In the genomic region with DNA sequence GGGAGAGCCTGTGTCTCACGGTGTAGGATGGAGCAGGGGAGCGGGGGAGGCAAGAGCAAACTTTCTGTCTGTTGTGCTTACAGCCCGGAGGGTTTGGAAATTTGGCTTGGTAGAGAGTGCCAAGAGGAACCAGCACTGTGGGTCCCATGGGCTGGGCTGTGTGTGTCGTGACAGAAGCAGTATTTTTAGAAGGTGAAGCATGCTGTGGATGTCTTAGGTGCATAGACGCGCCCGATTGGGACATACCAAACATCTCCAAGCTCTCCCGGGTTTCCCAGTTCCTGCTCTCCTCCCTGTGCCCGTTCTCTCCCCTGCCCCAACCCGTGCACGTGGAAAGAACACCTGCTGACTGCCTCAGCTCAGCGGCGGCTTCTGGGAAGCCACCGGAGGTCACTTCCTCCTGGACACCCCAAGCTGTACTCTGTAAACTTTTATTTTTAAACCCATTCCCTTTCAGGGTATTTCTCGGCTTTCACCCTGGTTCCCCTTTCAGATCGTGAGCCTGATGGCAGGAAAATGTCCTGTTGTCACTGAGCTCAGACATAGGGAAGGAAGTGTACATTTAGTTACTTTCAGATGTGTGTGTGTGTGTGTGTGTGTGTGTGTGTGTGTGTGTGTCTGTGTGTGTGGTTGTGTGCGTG, we compare ENCODE assay signal across 12 mouse cellular contexts. TPM values are rescaled to one million over a fixed set of nuclear protein-coding genes. Genes with fewer than 3 reads are reported as not detected.
DNase-seq lines count a peak whose midpoint lies in the region; ATAC-seq and TF ChIP-seq lines count a peak whose summit lies in the region.
"Had no signal": no experiment of that assay in that cellular context is flagged by ENCODE, and none has a peak within 500 bp of the region (broad histone marks: within the 10 kb centered on the region; RNA-seq: fewer than 3 reads in every experiment).

No protein-coding gene starts in this region.

- peak; percentile 41 for DNase-seq in A20 (ENCODE audit: low read depth, low spot score)
- no peak for DNase-seq in liver, postnatal 0 days
- DNase-seq in left cerebral cortex, postnatal 14 days (ENCODE audit: low spot score in 2 of 2), result no peak
- DNase-seq in adrenal gland, adult 18-20 months (ENCODE audit: low spot score in 2 of 2), result no peak
- no peak for DNase-seq in left cerebral cortex, postnatal 4 days
- DNase-seq: cerebellum, adult 9-11 months had no signal

- TF ChIP-seq EP300 in liver, postnatal 0 days (IDR thresholded peaks at IDR 0.05; ENCODE audit: low read depth), result peak; percentile 46; the same call in 1 of the 2 replicates

- H3K36me3 ChIP-seq in kidney, embryonic 15.5 days, result no peaks in the 10 kb centered on the region
- no peaks in the 10 kb centered on the region for H3K36me3 ChIP-seq in kidney, embryonic 14.5 days (ENCODE audit: control insufficient read depth, insufficient read depth, low read length)
- no peaks in the 10 kb centered on the region for H3K36me3 ChIP-seq in liver, postnatal 0 days (replicated peaks; ENCODE audit: insufficient read depth, low read length)
- H3K36me3 ChIP-seq: limb, embryonic 12.5 days; midbrain, embryonic 12.5 days had no signal

- H3K9ac ChIP-seq in kidney, embryonic 15.5 days, result no peak overlapping the region
- no peak overlapping the region for H3K9ac ChIP-seq in kidney, embryonic 14.5 days (ENCODE audit: low read depth, low read length)
- no peak overlapping the region for H3K9ac ChIP-seq in liver, postnatal 0 days (replicated peaks)
- H3K9ac ChIP-seq: limb, embryonic 12.5 days; midbrain, embryonic 12.5 days had no signal

- H3K27ac ChIP-seq in kidney, embryonic 15.5 days, result peak overlapping the region; percentile 15; the same call in 1 of the 2 replicates
- H3K27ac ChIP-seq in kidney, embryonic 14.5 days (ENCODE audit: low read depth, low read length), result no peak overlapping the region
- H3K27ac ChIP-seq in brown adipose tissue, adult 24 weeks (replicated peaks; ENCODE audit: low read depth, low read length), result peak overlapping the region; percentile 11
- H3K27ac ChIP-seq in liver, postnatal 0 days (ENCODE audit: low read depth), result peak overlapping the region; percentile 7
- H3K27ac ChIP-seq: limb, embryonic 12.5 days; midbrain, embryonic 12.5 days had no signal

- peak overlapping the region; percentile 3; the same call in 1 of the 2 replicates for H3K4me2 ChIP-seq in kidney, embryonic 15.5 days
- no peak overlapping the region for H3K4me2 ChIP-seq in kidney, embryonic 14.5 days (replicated peaks; ENCODE audit: low read depth, low read length)
- peak overlapping the region; percentile 6; the same call in 1 of the 2 replicates for H3K4me2 ChIP-seq in liver, postnatal 0 days (ENCODE audit: low read depth, low read length)
- H3K4me2 ChIP-seq: limb, embryonic 12.5 days; midbrain, embryonic 12.5 days had no signal

- H3K4me1 ChIP-seq in kidney, embryonic 15.5 days, result peaks cover 74% of the 10 kb centered on the region
- H3K4me1 ChIP-seq in kidney, embryonic 14.5 days (ENCODE audit: control insufficient read depth, insufficient read depth, low read length), result peaks cover 58% of the 10 kb centered on the region
- peaks cover 37% of the 10 kb centered on the region for H3K4me1 ChIP-seq in brown adipose tissue, adult 24 weeks (ENCODE audit: control insufficient read depth, insufficient read depth, insufficient read length, low read length)
- H3K4me1 ChIP-seq in liver, postnatal 0 days (ENCODE audit: insufficient read depth), result peaks cover 55% of the 10 kb centered on the region

- ATAC-seq in kidney, embryonic 15.5 days (replicated peaks; ENCODE audit: low FRiP score), result no peak
- ATAC-seq in kidney, embryonic 14.5 days (ENCODE audit: low FRiP score, low TSS enrichment), result no peak
- no peak for ATAC-seq in liver, postnatal 0 days

- TF ChIP-seq CTCF in liver, postnatal 0 days (IDR thresholded peaks at IDR 0.05; ENCODE audit: low read depth), result no peak

- 39% methylated on average over 17 of the region's 17 CpGs for WGBS in kidney, embryonic 15.5 days
- WGBS in kidney, embryonic 14.5 days, result 47% methylated on average over 17 of the region's 17 CpGs
- 24% methylated on average over 17 of the region's 17 CpGs for WGBS in liver, postnatal 0 days (ENCODE audit: insufficient replicate concordance)

- intact Hi-C loops in left cerebral cortex, postnatal 14 days (cut with DNase I), result no loop called here
- intact Hi-C loops in left cerebral cortex, postnatal 4 days (cut with DNase I), result no loop called here

- H3K4me3 ChIP-seq in kidney, embryonic 15.5 days (replicated peaks), result no peak overlapping the region
- H3K4me3 ChIP-seq in kidney, embryonic 14.5 days (ENCODE audit: low read length), result no peak overlapping the region
- H3K4me3 ChIP-seq in brown adipose tissue, adult 24 weeks (ENCODE audit: insufficient read depth, low read depth, low read length), result no peak overlapping the region
- no peak overlapping the region for H3K4me3 ChIP-seq in liver, postnatal 0 days (ENCODE audit: low read depth, low read length)
- H3K4me3 ChIP-seq: erythroblast, embryonic 14.5 days; limb, embryonic 12.5 days; midbrain, embryonic 12.5 days had no signal

- H3K27me3 ChIP-seq in kidney, embryonic 15.5 days, result no peaks in the 10 kb centered on the region
- H3K27me3 ChIP-seq in kidney, embryonic 14.5 days (ENCODE audit: control insufficient read depth, insufficient read depth, low read length), result no peaks in the 10 kb centered on the region
- 0 out of 2 replicates have a peak, but pooled peaks cover under 1% of the 10 kb centered on the region for H3K27me3 ChIP-seq in liver, postnatal 0 days (ENCODE audit: insufficient read depth, low read length)
- H3K27me3 ChIP-seq: limb, embryonic 12.5 days had no signal

- H3K9me3 ChIP-seq in kidney, embryonic 15.5 days (replicated peaks), result no peaks in the 10 kb centered on the region
- H3K9me3 ChIP-seq in kidney, embryonic 14.5 days (ENCODE audit: control insufficient read depth, low read length), result no peaks in the 10 kb centered on the region
- no peaks in the 10 kb centered on the region for H3K9me3 ChIP-seq in liver, postnatal 0 days (ENCODE audit: low read length)
- H3K9me3 ChIP-seq: limb, embryonic 12.5 days; midbrain, embryonic 12.5 days had no signal

RNA-seq across cellular contexts. Expression of a gene that starts 10.0 kb away (rescaled TPM):
- 14.1 and 15.2 TPM in 2 replicates for polyA plus RNA-seq in kidney, embryonic 15.5 days (2015; fragmentation: Nextera tagmentation; extraction: Ambion mirVana)
- 6.7 and 9.6 TPM in 2 replicates for polyA plus RNA-seq in kidney, embryonic 14.5 days (2014; fragmentation: Nextera tagmentation; extraction: Ambion mirVana)
- polyA plus RNA-seq in brown adipose tissue, adult 24 weeks (2012; ENCODE audit: insufficient read depth, insufficient read length, missing spikeins), result 2.5 and 6.6 TPM in 2 replicates
- 3.5 and 5.8 TPM in 2 replicates for polyA plus RNA-seq in liver, postnatal 0 days (2015; fragmentation: Nextera tagmentation; extraction: Ambion mirVana)
- 1 to 10 TPM; 3.7 to 3.8 TPM for total RNA-seq in left cerebral cortex, postnatal 14 days (2021)
- 1 to 10 TPM; 4.2 to 5.6 TPM for total RNA-seq in adrenal gland, adult 18-20 months (2021)
- total RNA-seq in left cerebral cortex, postnatal 4 days (2021), result 1 to 10 TPM; 3.8 to 4.1 TPM

RNA-seq across cellular contexts. Expression of a gene that starts 26.2 kb away (rescaled TPM):
- polyA plus RNA-seq in kidney, embryonic 15.5 days (2015; fragmentation: Nextera tagmentation; extraction: Ambion mirVana), result 34.1 and 38.9 TPM in 2 replicates
- 30.0 and 37.5 TPM in 2 replicates for polyA plus RNA-seq in kidney, embryonic 14.5 days (2014; fragmentation: Nextera tagmentation; extraction: Ambion mirVana)
- polyA plus RNA-seq in brown adipose tissue, adult 24 weeks (2012; ENCODE audit: insufficient read depth, insufficient read length, missing spikeins), result 13.1 and 15.3 TPM in 2 replicates
- 9.1 and 10.1 TPM in 2 replicates for polyA plus RNA-seq in liver, postnatal 0 days (2015; fragmentation: Nextera tagmentation; extraction: Ambion mirVana)
- 10 to 100 TPM; 74.4 to 76.2 TPM for total RNA-seq in left cerebral cortex, postnatal 14 days (2021)
- 10 to 100 TPM; 47.8 to 65.5 TPM for total RNA-seq in adrenal gland, adult 18-20 months (2021)
- 10 to 100 TPM; 56.9 to 58.6 TPM for total RNA-seq in left cerebral cortex, postnatal 4 days (2021)
